Mouse (Mus musculus) heart, embryonic 16.5 days (tissue): ENCODE measurements around the gene Olfr1352. TPM values are rescaled to one million over a fixed set of nuclear protein-coding genes. Genes with fewer than 3 reads are reported as not detected.
"Not testable (repeated sequence)": the region's sequence is repeated elsewhere in the genome, so short reads cannot be mapped to it uniquely, and the experiment has no call there.

Experiments
- ATAC-seq: fragments of 200-750 bp; cut with Nextera tagmentation; replicated peaks from 2 replicates; pipeline ENCODE4 v1.8.0; 2017; ENCODE audit warnings: moderate number of reproducible peaks; ENCODE audit not compliant: insufficient read depth, low FRiP score; ENCODE audit errors: extremely low read depth
- H3K27ac ChIP-seq: fragments of 300-500 bp; sonication (generic); 2 replicates; pipeline ENCODE4 v1.5.1; 2014; ENCODE audit warnings: mild to moderate bottlenecking, low read length, control low read depth, moderate library complexity
- H3K27me3 ChIP-seq: fragments of 300-500 bp; sonication (generic); 2 replicates; pipeline ENCODE4 v1.6.1; 2014; ENCODE audit warnings: low read length, mixed read lengths; ENCODE audit not compliant: control insufficient read depth, insufficient read depth
- H3K36me3 ChIP-seq: fragments of 300-500 bp; sonication (generic); 2 replicates; pipeline ENCODE4 v1.6.1; 2014; ENCODE audit not compliant: control insufficient read depth, insufficient read depth
- H3K4me1 ChIP-seq: fragments of 300-500 bp; sonication (generic); 2 replicates; pipeline ENCODE4 v1.6.1; 2014; ENCODE audit warnings: low read length, mixed read lengths; ENCODE audit not compliant: control insufficient read depth, insufficient read depth
- H3K4me2 ChIP-seq: fragments of 300-500 bp; sonication (generic); 2 replicates; pipeline ENCODE4 v1.6.1; 2014; ENCODE audit warnings: low read depth, mild to moderate bottlenecking, control low read depth, low read length
- H3K4me3 ChIP-seq: fragments of 300-500 bp; sonication (generic); 2 replicates; pipeline ENCODE4 v1.5.1; 2014; ENCODE audit warnings: mild to moderate bottlenecking, control low read depth, low read length
- H3K9ac ChIP-seq: fragments of 300-500 bp; sonication (generic); 2 replicates; pipeline ENCODE4 v1.6.1; 2014; ENCODE audit warnings: low read length, control low read depth
- H3K9me3 ChIP-seq: fragments of 300-500 bp; sonication (generic); replicated peaks from 2 replicates; pipeline ENCODE4 v1.6.1; 2016; ENCODE audit warnings: low read length; ENCODE audit not compliant: control insufficient read depth
- WGBS: fragments of 180-500 bp; shearing (Covaris S2); extraction: QIAGEN DNeasy Blood & Tissue Kit; methylation state at CpG from one replicate; pipeline ENCODE4 v1.1.7; 2014; 5-methylcytosine and 5-hydroxymethylcytosine counted together
- polyA plus RNA-seq: library from polyadenylated mRNA; unstranded; fragments of >200 nt; fragmentation: Nextera tagmentation; extraction: Ambion mirVana; gene quantifications from 2 replicates; pipeline ENCODE4 v1.2.1, GENCODE M21; 2015

Olfr1352 gene
- polyA plus RNA-seq: not detected in 2 replicates

DNA sequence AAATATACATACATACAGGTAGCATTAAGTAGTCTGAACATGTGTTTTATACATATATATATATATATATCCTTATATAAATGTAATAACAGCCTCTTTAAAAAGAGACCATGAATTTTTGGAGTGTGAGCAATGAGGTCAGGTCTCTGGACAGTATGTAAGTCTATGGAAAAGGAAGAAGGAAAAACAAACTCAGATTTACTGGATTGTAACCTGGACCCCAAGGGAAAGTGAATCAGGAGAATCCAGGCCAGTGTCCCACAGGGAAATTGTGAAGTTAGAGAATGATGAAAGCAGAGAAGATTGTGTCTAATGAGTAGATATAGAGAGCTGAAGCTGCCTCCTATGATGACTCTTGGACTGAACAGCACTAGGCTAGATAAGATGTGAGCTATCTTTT, at the start of gene Olfr1352:
Gene Olfr1352, plus strand, starts transcription at position 301 of the 400 bp plus-strand sequence.
- no peaks in the 10 kb centered on the region for H3K9me3 ChIP-seq
- no peak within 1 kb of the TSS for H3K27ac ChIP-seq
- H3K4me2 ChIP-seq: no peak within 1 kb of the TSS
- no peaks in the 10 kb centered on the region for H3K36me3 ChIP-seq
- H3K27me3 ChIP-seq: no peaks in the 10 kb centered on the region
- no peak for ATAC-seq
- no peaks in the 10 kb centered on the region for H3K4me1 ChIP-seq
- H3K4me3 ChIP-seq: no peak within 1 kb of the TSS
- no peak within 1 kb of the TSS for H3K9ac ChIP-seq

DNA sequence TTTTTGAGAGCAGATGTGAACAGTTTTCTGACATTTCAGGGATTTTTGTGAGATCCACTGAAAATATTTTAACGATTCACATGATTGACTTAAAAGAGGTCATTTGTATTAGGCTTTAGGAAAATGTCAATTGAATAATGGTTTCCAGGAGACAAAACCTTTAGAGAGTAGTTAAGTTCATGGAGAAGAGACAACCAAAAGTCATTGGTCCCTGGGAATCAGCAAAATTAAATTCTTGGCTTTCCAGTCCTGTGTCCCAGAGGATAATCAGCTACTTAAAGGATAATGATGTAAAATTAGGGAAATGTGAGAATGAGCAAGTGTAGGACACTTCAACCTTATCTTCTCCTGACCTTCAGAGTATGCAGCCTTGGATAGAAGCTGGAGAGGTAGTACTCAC, 30.5 kb upstream of the Olfr1352 start, which contains the start of gene Olfr8:
Gene Olfr8, plus strand, starts transcription at position 301 of the 400 bp plus-strand sequence.
- H3K4me3 ChIP-seq, H3K4me1 ChIP-seq, H3K36me3 ChIP-seq, H3K4me2 ChIP-seq, H3K27me3 ChIP-seq, H3K9me3 ChIP-seq, H3K9ac ChIP-seq, ATAC-seq, H3K27ac ChIP-seq: not testable (repeated sequence)
- 79% methylated on average over 1 of the region's 1 CpGs for WGBS

DNA sequence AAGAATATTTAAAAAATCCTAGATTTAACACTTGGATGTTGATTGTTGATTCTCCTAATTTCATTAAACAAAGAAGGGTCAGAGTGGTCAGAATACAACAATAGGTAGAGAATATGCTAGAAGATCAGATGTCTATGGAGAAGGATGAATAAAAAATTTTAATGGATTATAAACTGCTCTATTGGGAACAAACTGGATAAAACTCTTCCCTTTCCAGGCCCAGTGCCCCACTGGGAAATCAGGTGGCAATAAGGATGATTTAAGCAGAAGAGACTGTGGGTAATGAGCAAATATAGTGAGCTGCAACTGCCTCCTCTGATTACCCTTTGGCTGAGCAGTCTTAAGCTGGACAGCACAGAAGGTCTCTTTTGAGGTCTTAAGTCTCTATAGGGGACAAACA, 17.8 kb upstream of the Olfr1352 start, which contains the start of gene Olfr1353:
Gene Olfr1353, plus strand, starts transcription at position 301 of the 400 bp plus-strand sequence.
- H3K9me3 ChIP-seq, H3K4me3 ChIP-seq, H3K36me3 ChIP-seq, H3K27me3 ChIP-seq, ATAC-seq, H3K27ac ChIP-seq, H3K9ac ChIP-seq, H3K4me2 ChIP-seq, H3K4me1 ChIP-seq: not testable (repeated sequence)

DNA sequence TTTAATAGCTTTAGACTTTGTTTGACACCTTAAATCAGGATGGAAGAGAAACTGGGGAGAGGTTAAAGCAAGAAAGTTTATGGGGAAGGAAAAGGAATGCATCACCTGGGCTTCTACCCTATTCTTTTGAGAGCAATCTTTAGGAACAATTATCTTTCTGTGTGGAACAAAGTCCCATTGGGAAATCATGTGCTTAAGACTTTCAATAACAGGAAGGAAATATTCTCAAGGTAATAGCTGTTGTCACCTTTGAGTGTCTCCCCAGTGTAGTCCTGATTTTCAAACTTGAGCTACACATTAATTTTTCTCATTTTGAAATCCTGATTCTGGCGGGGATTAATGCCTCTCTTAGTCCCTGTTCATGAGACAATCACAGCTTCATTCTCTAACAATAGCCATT, 31.3 kb downstream of the Olfr1352 start, which contains the start of gene Olfr1351:
Gene Olfr1351, plus strand, starts transcription at position 301 of the 400 bp plus-strand sequence.
- H3K4me3 ChIP-seq: no peak within 1 kb of the TSS
- no peaks in the 10 kb centered on the region for H3K36me3 ChIP-seq
- H3K27ac ChIP-seq: no peak within 1 kb of the TSS
- WGBS: 63% methylated on average over 1 of the region's 1 CpGs
- no peak within 1 kb of the TSS for H3K4me2 ChIP-seq
- H3K27me3 ChIP-seq: no peaks in the 10 kb centered on the region
- no peaks in the 10 kb centered on the region for H3K9me3 ChIP-seq
- ATAC-seq: no peak
- no peak within 1 kb of the TSS for H3K9ac ChIP-seq
- no peaks in the 10 kb centered on the region for H3K4me1 ChIP-seq

DNA sequence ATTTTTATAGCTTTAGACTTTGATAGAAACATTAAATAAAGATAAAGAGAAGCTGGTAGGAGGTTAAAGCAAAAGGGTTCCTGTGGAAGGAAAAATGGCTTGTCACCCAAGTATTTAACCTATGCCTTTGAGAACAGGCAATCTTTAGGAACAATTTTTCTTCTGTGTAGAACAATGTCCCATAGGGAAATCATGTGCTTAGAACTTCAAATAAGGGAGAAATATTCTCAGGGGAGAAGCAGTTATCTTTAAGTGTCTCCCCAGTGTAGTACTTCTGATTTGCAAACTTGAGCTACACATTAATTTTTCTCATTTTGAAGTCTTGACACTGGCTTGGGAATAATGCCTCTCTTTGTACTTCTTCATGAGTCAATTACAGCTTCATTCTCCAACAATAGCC, 47.6 kb downstream of the Olfr1352 start, which contains the start of gene Olfr57:
Gene Olfr57, plus strand, starts transcription at position 301 of the 400 bp plus-strand sequence.
- H3K4me3 ChIP-seq: no peak within 1 kb of the TSS
- ATAC-seq: no peak
- no peak within 1 kb of the TSS for H3K27ac ChIP-seq

More for the DNA sequence above, 47.6 kb downstream of the Olfr1352 start, which contains the start of gene Olfr57:
- no peaks in the 10 kb centered on the region for H3K36me3 ChIP-seq
- H3K4me1 ChIP-seq: no peaks in the 10 kb centered on the region
- no peaks in the 10 kb centered on the region; the same call in 1 of the 2 replicates for H3K9me3 ChIP-seq
- no peak within 1 kb of the TSS for H3K9ac ChIP-seq
- no peaks in the 10 kb centered on the region for H3K27me3 ChIP-seq
- H3K4me2 ChIP-seq: no peak within 1 kb of the TSS

Other genes starting within 250 kb of the Olfr1352 start
- gene Ccdc105, start 228.0 kb upstream of the Olfr1352 start, polyA plus RNA-seq: not detected in 2 replicates
- 0.16 and 0.27 TPM in 2 replicates for gene Slc1a6, start 200.6 kb upstream of the Olfr1352 start, polyA plus RNA-seq
- not detected in 2 replicates for gene Olfr1356, start 128.9 kb upstream of the Olfr1352 start, polyA plus RNA-seq
- not detected in 2 replicates for gene Olfr1355, start 105.5 kb upstream of the Olfr1352 start, polyA plus RNA-seq
- not detected in 2 replicates for gene Olfr1354, start 67.9 kb upstream of the Olfr1352 start, polyA plus RNA-seq
- not detected in 2 replicates for gene Olfr8, start 30.4 kb upstream of the Olfr1352 start, polyA plus RNA-seq
- not detected in 2 replicates for gene Olfr1353, start 17.7 kb upstream of the Olfr1352 start, polyA plus RNA-seq
- not detected in 2 replicates for gene Olfr1351, start 31.4 kb downstream of the Olfr1352 start, polyA plus RNA-seq
- not detected in 2 replicates for gene Olfr57, start 47.7 kb downstream of the Olfr1352 start, polyA plus RNA-seq
- gene 2610008E11Rik, start 116.5 kb downstream of the Olfr1352 start, polyA plus RNA-seq: 16.8 and 17.5 TPM in 2 replicates
- not detected in 2 replicates for gene Vmn2r80, start 167.7 kb downstream of the Olfr1352 start, polyA plus RNA-seq